Mouse (Mus musculus) lung, embryonic 16.5 days (tissue): Measurements from ENCODE around the gene Chrm4. TPM values are rescaled to one million over a fixed set of nuclear protein-coding genes. Genes with fewer than 3 reads are reported as not detected.
A peak's percentile ranks its signal among the peaks of the same experiment; 100 is the strongest.

ENCODE experiments used
- ATAC-seq: fragments of 200-750 bp; cut with Nextera tagmentation; 2 replicates; pipeline ENCODE4 v1.8.0; 2017; ENCODE audit warnings: low read depth, mild to moderate bottlenecking, moderate library complexity
- H3K27ac ChIP-seq: fragments of 300-500 bp; sonication (generic); 2 replicates; pipeline ENCODE4 v1.5.1; 2014; ENCODE audit warnings: mild to moderate bottlenecking, control low read depth, low read length
- H3K27me3 ChIP-seq: fragments of 300-500 bp; sonication (generic); 2 replicates; pipeline ENCODE4 v1.6.1; 2014; ENCODE audit warnings: low read depth, low read length, mixed read lengths; ENCODE audit not compliant: control insufficient read depth, insufficient read depth
- H3K36me3 ChIP-seq: fragments of 300-500 bp; sonication (generic); 2 replicates; pipeline ENCODE4 v1.6.1; 2014; ENCODE audit warnings: low read length; ENCODE audit not compliant: control insufficient read depth, insufficient read depth
- H3K4me1 ChIP-seq: fragments of 300-500 bp; sonication (generic); replicated peaks from 2 replicates; pipeline ENCODE4 v1.6.1; 2014; ENCODE audit warnings: low read length, mixed read lengths; ENCODE audit not compliant: control insufficient read depth, insufficient read depth
- H3K4me2 ChIP-seq: fragments of 300-500 bp; sonication (generic); 2 replicates; pipeline ENCODE4 v1.6.1; 2014; ENCODE audit warnings: low read depth, low read length, control low read depth
- H3K4me3 ChIP-seq: fragments of 300-500 bp; sonication (generic); 2 replicates; pipeline ENCODE4 v1.5.1; 2014; ENCODE audit warnings: mild to moderate bottlenecking, low read length, control low read depth
- H3K9ac ChIP-seq: fragments of 300-500 bp; sonication (generic); 2 replicates; pipeline ENCODE4 v1.6.1; 2014; ENCODE audit warnings: low read length, control low read depth
- H3K9me3 ChIP-seq: fragments of 300-500 bp; sonication (generic); 2 replicates; pipeline ENCODE4 v1.6.1; 2016; ENCODE audit warnings: low read length; ENCODE audit not compliant: control insufficient read depth
- WGBS: fragments of 180-500 bp; shearing (Covaris S2); extraction: QIAGEN DNeasy Blood & Tissue Kit; methylation state at CpG from one replicate; pipeline ENCODE4 v1.1.7; 2014; 5-methylcytosine and 5-hydroxymethylcytosine counted together
- polyA plus RNA-seq: library from polyadenylated mRNA; unstranded; fragments of >200 nt; fragmentation: Nextera tagmentation; extraction: Ambion mirVana; gene quantifications from 2 replicates; pipeline ENCODE4 v1.2.1, GENCODE M21; 2015

Chrm4 gene
- polyA plus RNA-seq, 1 experiment from 2014 or later, result 0.10 TPM

DNA sequence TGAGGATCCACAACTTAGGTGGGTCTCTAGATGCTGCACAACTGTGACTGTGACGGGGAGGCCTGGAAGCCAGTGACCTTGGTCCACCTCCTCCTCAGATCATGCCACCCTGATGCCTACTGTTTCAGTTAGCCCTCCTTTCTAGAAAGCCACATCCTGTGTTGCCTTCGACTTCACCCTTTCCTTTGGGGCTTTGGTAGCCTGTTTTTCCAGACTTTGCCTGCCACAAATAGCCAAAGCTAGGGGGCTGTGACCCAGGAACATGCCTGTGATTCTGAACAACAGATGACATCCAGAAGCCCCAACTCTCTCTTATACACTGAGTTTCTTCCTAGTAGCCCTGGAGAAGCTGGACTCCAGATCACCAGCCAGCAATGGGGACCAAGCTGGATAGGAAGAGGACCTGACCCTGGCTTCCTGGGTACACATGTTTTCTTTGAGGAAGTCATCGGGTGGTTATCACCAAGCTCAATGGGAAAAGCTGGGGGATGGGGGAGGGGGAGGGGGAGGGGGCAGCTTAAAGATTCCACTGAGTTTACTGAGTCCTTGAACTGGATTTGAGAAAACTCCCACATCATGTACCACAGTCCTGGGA is 37.7 kb downstream of the Chrm4 start:
- Histone ChIP-seq H3K27ac (peak overlapping the region; percentile 84), H3K9ac (peak overlapping the region; percentile 71), H3K4me1 (peaks cover 36% of the 10 kb centered on the region), H3K27me3 (no peaks in the 10 kb centered on the region), H3K4me2 (peak overlapping the region; percentile 97), H3K36me3 (no peaks in the 10 kb centered on the region), H3K9me3 (no peaks in the 10 kb centered on the region), H3K4me3 (peak overlapping the region; percentile 89)
- 52% methylated on average over 3 of the region's 3 CpGs for WGBS
- ATAC-seq, result no peak

DNA sequence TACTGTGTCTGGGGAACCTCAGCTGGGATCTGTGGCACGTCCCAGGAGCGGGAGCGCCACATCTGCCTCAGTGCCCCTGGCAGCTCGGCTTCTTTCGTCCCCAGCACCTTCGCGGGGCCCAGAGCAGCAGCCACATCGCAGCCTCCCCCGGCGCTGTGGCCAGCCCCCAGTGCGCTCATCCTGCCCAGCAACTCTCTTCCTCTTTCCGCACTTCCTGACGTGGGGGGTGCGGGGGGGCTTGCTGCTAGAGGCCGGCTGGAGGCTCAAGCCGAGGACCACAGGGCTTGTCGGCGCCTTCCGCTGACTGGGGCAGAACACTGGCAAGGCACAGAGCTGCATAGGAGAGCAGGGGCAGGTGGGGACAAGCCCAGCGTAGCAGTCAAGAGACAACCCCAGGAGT is 38.4 kb downstream of the Chrm4 start:
- WGBS, result 7% methylated on average over 19 of the region's 20 CpGs
- H3K27ac ChIP-seq, result peak overlapping the region; percentile 84
- H3K9ac ChIP-seq, result peak overlapping the region; percentile 71
- no peaks in the 10 kb centered on the region for H3K36me3 ChIP-seq
- peak overlapping the region; percentile 97 for H3K4me2 ChIP-seq
- H3K4me3 ChIP-seq, result peak overlapping the region; percentile 89
- no peaks in the 10 kb centered on the region for H3K9me3 ChIP-seq
- ATAC-seq, result peak; percentile 15; the same call in 1 of the 2 replicates
- H3K4me1 ChIP-seq, result peaks cover 32% of the 10 kb centered on the region
- no peaks in the 10 kb centered on the region for H3K27me3 ChIP-seq

DNA sequence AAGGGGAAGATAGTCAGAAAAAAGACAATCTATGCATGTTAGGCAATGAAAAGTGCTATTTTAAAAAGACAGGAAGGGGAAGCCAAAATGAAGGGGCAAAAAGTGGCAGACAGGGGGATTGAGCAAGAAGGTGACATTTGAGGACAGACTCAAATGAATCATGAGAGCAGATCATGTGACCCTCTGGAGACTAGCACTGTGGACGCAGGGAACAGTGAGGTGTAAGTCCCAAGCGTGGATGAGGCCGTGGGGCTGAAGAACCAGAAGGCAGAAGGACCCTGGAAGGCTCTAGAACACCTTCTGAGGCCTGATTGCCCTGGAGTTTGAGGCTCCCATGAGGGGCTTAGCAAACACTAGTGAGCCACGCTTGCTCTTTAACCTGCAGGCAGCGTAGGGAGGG is 39.3 kb downstream of the Chrm4 start:
- WGBS, result 69% methylated on average over 5 of the region's 5 CpGs
- H3K4me2 ChIP-seq, result no peak overlapping the region
- H3K4me3 ChIP-seq, result no peak overlapping the region
- no peaks in the 10 kb centered on the region for H3K36me3 ChIP-seq
- no peaks in the 10 kb centered on the region for H3K9me3 ChIP-seq
- H3K4me1 ChIP-seq, result peaks cover 34% of the 10 kb centered on the region
- no peak overlapping the region for H3K27ac ChIP-seq
- no peaks in the 10 kb centered on the region for H3K27me3 ChIP-seq
- ATAC-seq, result no peak
- no peak overlapping the region for H3K9ac ChIP-seq

DNA sequence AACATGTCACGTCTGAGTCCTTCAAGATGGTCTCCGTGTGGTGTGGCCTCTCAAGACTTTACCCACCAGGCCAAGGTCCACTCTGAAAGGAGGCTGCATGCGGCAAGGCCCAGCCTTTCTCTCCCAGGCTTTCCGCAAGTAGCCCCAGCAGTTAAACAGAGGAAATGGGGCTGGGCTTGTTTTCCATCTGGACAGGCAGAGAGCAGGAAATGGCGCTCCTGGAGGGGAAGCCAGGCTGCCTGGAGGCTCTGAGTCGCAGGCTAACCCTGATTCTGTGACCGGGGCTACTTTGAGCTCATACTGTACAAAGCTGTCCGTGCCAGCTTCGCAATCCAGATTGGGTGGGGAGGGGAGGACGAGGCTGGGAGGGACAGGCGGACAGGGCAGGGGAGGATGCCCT is 40.9 kb downstream of the Chrm4 start:
- WGBS, result 43% methylated on average over 11 of the region's 11 CpGs
- H3K4me2 ChIP-seq, result no peak overlapping the region
- peak overlapping the region; percentile 90 for H3K27ac ChIP-seq
- no peaks in the 10 kb centered on the region for H3K27me3 ChIP-seq
- no peaks in the 10 kb centered on the region for H3K9me3 ChIP-seq
- no peak overlapping the region for H3K4me3 ChIP-seq
- peaks cover 33% of the 10 kb centered on the region for H3K4me1 ChIP-seq
- no peak for ATAC-seq
- no peaks in the 10 kb centered on the region for H3K36me3 ChIP-seq
- H3K9ac ChIP-seq, result peak overlapping the region; percentile 46

DNA sequence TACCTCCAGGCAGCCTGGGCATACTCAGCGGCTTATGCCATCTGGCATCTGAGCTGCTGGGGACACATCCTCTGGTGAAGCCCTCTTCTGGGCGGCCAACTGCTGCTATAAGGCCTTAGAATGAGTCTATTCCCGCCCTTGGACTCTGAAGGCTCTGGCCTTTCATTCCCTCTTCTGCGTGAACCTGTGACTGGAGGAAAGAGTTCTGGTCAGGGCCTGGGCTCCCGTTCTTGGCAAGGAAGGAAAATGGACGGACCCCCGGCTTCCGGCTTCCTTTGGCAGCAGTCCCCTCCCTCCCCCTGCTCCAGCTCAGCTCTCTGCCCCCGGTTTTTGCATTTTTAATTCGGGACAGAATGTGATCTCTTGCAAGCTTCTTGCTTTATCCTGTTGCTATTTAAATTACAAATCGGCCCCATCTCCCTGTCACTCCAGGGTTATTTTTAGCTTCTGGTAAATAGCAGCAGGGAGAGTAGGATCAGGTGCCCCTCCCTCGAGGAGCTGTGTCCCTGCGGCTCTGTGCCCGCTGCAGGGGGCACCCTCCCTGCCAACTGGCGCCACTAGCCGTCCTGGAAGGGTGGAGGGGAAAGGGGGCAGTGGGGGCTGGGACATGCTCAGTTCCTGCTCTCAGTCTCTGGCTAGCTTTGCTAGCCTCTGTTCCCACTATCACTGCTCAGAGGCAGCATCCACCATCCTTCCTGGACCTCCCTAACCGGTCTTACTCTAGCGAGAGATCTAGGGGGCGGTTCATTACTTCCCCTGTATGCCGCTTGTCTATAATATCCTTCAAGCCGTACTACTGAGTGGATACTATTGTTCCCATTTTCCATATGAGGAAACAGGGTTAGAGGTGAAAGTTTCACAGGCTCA is 44.4 kb downstream of the Chrm4 start:
- peak; percentile 63 for ATAC-seq
- whole genome bisulfite sequencing, result 19% methylated on average over 21 of the region's 21 CpGs
- H3K27me3 ChIP-seq, result peaks cover 25% of the 10 kb centered on the region

DNA sequence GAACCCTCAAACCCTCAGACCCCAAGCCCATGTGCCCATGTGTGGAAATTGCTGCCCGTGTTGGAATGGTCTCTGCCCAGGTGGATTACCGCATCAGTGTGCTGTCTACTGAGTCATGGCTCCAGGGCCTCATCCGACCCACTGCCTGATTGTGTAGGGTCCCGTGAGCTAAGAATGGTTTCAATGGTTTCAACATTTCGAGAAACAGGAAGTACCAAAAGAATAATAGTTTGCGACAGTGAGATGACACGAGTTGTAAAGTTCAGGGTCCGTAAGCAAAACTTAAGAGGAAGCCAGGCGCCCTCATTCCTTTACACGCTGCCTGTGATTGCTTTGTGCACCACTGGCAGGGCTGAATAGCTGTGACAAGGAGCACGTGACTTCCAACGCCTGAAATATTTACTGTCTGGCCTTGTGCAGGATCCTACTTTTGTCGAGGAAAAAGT is 45.1 kb downstream of the Chrm4 start:
- peaks cover 31% of the 10 kb centered on the region for H3K27me3 ChIP-seq
- H3K4me1 ChIP-seq, result peaks cover 30% of the 10 kb centered on the region
- no peaks in the 10 kb centered on the region for H3K9me3 ChIP-seq
- H3K9ac ChIP-seq, result peak overlapping the region; percentile 5; the same call in 1 of the 2 replicates
- ATAC-seq, result peak; percentile 66
- H3K4me2 ChIP-seq, result no peak overlapping the region; the same call in 1 of the 2 replicates
- WGBS, result 17% methylated on average over 13 of the region's 13 CpGs
- H3K36me3 ChIP-seq, result no peaks in the 10 kb centered on the region
- peak overlapping the region; percentile 94 for H3K27ac ChIP-seq
- H3K4me3 ChIP-seq, result no peak overlapping the region

More for the DNA sequence above, 44.4 kb downstream of the Chrm4 start:
- Histone ChIP-seq H3K9me3 (no peaks in the 10 kb centered on the region), H3K36me3 (no peaks in the 10 kb centered on the region), H3K4me3 (no peak overlapping the region), H3K27ac (peak overlapping the region; percentile 94), H3K9ac (peak overlapping the region; percentile 43), H3K4me1 (peaks cover 30% of the 10 kb centered on the region), H3K4me2 (peak overlapping the region; percentile 40)

DNA sequence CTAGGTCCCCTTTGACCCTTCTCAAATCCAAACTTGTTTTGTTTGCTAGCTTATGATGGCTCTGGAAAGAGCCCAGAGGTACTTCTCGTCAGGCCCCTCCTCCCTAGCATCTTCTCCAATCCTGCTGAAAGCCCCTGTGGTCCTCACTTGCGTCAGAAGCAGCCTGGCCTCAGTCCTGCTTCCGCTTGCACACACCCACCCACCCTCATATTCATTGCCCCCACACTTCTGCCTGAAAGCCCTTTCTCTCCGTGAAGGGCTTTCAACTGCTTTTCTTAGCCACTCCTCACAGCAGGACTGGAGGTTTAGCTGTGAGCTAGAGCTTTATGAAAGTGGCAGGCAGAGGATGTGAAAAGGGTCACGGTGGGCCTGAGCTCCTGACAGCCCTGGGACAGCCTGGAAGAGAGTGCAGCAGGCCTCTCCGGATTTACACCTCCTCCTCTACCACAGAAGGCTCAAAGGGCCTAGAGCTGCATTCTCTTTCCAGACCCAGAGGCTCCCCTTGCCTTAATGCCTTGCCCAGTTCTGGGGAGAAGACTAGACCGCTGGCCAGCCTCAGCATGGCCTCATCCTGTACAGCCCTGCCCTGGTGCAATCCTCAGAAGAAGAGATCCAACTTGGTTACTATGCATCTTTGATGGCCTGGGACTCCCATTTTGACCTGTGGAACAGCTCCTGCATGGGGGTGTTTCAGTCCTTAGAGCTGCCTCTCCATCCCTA is 46.5 kb downstream of the Chrm4 start:
- no peaks in the 10 kb centered on the region for H3K9me3 ChIP-seq
- H3K4me2 ChIP-seq, result no peak overlapping the region
- H3K36me3 ChIP-seq, result no peaks in the 10 kb centered on the region
- 54% methylated on average over 7 of the region's 7 CpGs for WGBS
- peaks cover 36% of the 10 kb centered on the region for H3K4me1 ChIP-seq
- H3K27ac ChIP-seq, result no peak overlapping the region
- no peak for ATAC-seq
- H3K4me3 ChIP-seq, result no peak overlapping the region
- H3K9ac ChIP-seq, result no peak overlapping the region
- peaks cover 32% of the 10 kb centered on the region for H3K27me3 ChIP-seq

DNA sequence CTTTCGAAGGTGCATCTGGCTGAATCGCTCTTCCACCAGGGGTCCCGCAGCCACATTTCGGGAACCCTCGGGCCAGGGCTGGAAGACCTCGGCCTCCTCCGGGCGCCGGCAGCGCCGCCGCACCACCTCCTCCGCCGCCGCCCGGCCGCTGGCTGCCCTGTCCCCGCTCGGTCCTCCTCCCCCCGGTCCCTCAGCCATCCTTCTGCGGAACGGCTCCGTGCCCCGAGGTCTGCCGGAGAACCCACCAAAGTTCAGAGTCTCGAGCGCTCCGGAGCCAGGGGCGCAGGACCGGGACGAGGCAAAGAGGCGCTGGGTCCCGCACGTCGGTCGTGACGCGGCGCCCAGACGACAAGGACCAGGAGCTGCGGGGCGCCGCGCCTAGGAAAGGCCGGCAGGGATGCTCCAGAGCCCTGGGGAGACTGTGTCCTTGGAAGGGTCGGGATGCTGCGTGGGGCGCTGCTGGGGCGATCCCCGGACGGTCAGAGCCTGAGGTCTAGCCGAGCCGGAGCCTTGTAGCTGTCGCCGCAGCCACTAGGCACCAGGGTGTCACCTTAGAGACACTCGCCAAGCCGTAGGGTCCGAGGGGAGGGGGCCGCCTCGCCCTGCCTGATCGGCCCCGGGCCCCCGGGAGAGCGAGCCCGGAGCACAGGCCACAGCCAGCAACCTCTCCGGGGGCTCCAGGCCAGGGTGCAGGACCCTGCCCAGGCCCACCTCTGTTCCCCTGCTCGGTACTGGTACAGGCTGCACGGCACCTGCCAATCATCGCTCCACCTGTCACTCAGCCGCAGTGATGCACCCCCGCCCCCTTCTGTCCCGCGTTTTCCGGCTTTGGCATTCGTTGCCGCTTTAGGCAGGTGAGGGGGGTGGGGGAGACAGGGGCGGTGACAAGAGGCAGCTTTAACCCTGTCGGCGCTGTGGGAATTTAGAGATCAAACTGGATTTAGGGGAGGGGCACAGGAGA is 48.8 kb downstream of the Chrm4 start, which contains the start of gene Dgkz:
TSS of gene Dgkz (minus strand) at position 284 of the 961 bp plus-strand sequence.
- Histone ChIP-seq H3K4me1 (peaks cover 38% of the 10 kb centered on the region), H3K27me3 (peaks cover 32% of the 10 kb centered on the region), H3K4me2 (peak within 1 kb of the TSS; percentile 61), H3K27ac (no peak within 1 kb of the TSS), H3K9me3 (no peaks in the 10 kb centered on the region), H3K36me3 (no peaks in the 10 kb centered on the region), H3K9ac (peak within 1 kb of the TSS; percentile 53), H3K4me3 (peak within 1 kb of the TSS; percentile 42)
- under 1% methylated on average over 78 of the region's 79 CpGs for WGBS
- ATAC-seq, result no peak
